Mouse (Mus musculus) left cerebral cortex, postnatal 4 days (tissue): ENCODE results near the gene Adgrb3. TPM values are rescaled to one million over a fixed set of nuclear protein-coding genes. Genes with fewer than 3 reads are reported as not detected.

ENCODE experiments used
- DNase-seq: peaks from one replicate; pipeline ENCODE4 v3.0.0-alpha.2; 2022
- intact Hi-C: fragments of 180-260 bp; cut with DNase I; formaldehyde crosslinking; loops from one replicate; pipeline ENCODE4 v1.15.1; 2025
- total RNA-seq, 2 experiments: library from RNA; stranded (reverse); gene quantifications; 2 replicates each; pipeline ENCODE4 v1.2.3; 2021

The Adgrb3 gene
- total RNA-seq, 2 experiments from 2014 or later = 152 to 155 TPM

- DNase-seq = no peak
- intact Hi-C loops = no loop called here
These were observed 662.4 kb downstream of the Adgrb3 start for GRCm38 (mm10) chr1:25167120-25167519.

GRCm38 (mm10) chr1:25166036-25166796 is 663.3 kb downstream of the Adgrb3 start:
- DNase-seq = peak; percentile 13
- intact Hi-C loops = no loop called here

GRCm38 (mm10) chr1:25163561-25163960 is 665.9 kb downstream of the Adgrb3 start:
- intact Hi-C loops = no loop called here
- no peak for DNase-seq

GRCm38 (mm10) chr1:25146206-25146605 is 683.3 kb downstream of the Adgrb3 start:
- DNase-seq = no peak

GRCm38 (mm10) chr1:25132150-25132824 is 697.2 kb downstream of the Adgrb3 start:
- no peak for DNase-seq
- intact Hi-C loops = no loop called here

More at GRCm38 (mm10) chr1:25146206-25146605, 683.3 kb downstream of the Adgrb3 start:
- intact Hi-C loops = no loop called here

- DNase-seq = no peak
- intact Hi-C loops = no loop called here
These were observed 714.0 kb downstream of the Adgrb3 start for GRCm38 (mm10) chr1:25115512-25115911.

- intact Hi-C loops = loop anchor here (10.0 kb wide), 1 partner anchor 117 kb away; no protein-coding TSS in a partner anchor
- DNase-seq = no peak
These were observed 721.9 kb downstream of the Adgrb3 start for GRCm38 (mm10) chr1:25107500-25108101.

- intact Hi-C loops = loop anchor here (10.0 kb wide), 1 partner anchor 118 kb away; no protein-coding TSS in a partner anchor
- DNase-seq = no peak
These were observed 722.8 kb downstream of the Adgrb3 start for GRCm38 (mm10) chr1:25106679-25107078.

GRCm38 (mm10) chr1:25105367-25105766 is 724.1 kb downstream of the Adgrb3 start:
- intact Hi-C loops = loop anchor here (10.0 kb wide), 1 partner anchor 119 kb away; no protein-coding TSS in a partner anchor
- DNase-seq = peak; percentile 82

GRCm38 (mm10) chr1:25088010-25088719 is 741.3 kb downstream of the Adgrb3 start:
- DNase-seq = no peak
- intact Hi-C loops = no loop called here

- peak; percentile 57 for DNase-seq
- intact Hi-C loops = no loop called here
These were observed 743.7 kb downstream of the Adgrb3 start for GRCm38 (mm10) chr1:25085616-25086372.

GRCm38 (mm10) chr1:25082377-25082776 is 747.1 kb downstream of the Adgrb3 start:
- no peak for DNase-seq
- intact Hi-C loops = no loop called here

GRCm38 (mm10) chr1:25081265-25081849 is 748.1 kb downstream of the Adgrb3 start:
- DNase-seq = no peak
- intact Hi-C loops = no loop called here

- intact Hi-C loops = no loop called here
- DNase-seq = no peak
These were observed 750.1 kb downstream of the Adgrb3 start for GRCm38 (mm10) chr1:25079395-25079794.

- intact Hi-C loops = no loop called here
- DNase-seq = no peak
These were observed 753.6 kb downstream of the Adgrb3 start for GRCm38 (mm10) chr1:25075952-25076351.

GRCm38 (mm10) chr1:25063964-25064363 is 765.5 kb downstream of the Adgrb3 start:
- intact Hi-C loops = no loop called here
- no peak for DNase-seq

GRCm38 (mm10) chr1:25060935-25061334 is 768.6 kb downstream of the Adgrb3 start:
- no peak for DNase-seq
- intact Hi-C loops = no loop called here

GRCm38 (mm10) chr1:25060191-25060590 is 769.3 kb downstream of the Adgrb3 start:
- intact Hi-C loops = no loop called here

GRCm38 (mm10) chr1:25057656-25058055 is 771.9 kb downstream of the Adgrb3 start:
- intact Hi-C loops = no loop called here
- DNase-seq = no peak

More at GRCm38 (mm10) chr1:25060191-25060590, 769.3 kb downstream of the Adgrb3 start:
- no peak for DNase-seq

GRCm38 (mm10) chr1:25057212-25057611 is 772.3 kb downstream of the Adgrb3 start:
- intact Hi-C loops = no loop called here
- no peak for DNase-seq
